Mouse (Mus musculus): ENCODE data around the gene Tmem143. TPM values are rescaled to one million over a fixed set of nuclear protein-coding genes. Genes with fewer than 3 reads are reported as not detected.
A peak's percentile ranks its signal among the peaks of the same experiment; 100 is the strongest.
"Not testable (repeated sequence)": the region's sequence is repeated elsewhere in the genome, so short reads cannot be mapped to it uniquely, and the experiment has no call there.

Gene Tmem143
- total RNA-seq, 1 experiment from 2014 or later, result 5.6 TPM

DNA sequence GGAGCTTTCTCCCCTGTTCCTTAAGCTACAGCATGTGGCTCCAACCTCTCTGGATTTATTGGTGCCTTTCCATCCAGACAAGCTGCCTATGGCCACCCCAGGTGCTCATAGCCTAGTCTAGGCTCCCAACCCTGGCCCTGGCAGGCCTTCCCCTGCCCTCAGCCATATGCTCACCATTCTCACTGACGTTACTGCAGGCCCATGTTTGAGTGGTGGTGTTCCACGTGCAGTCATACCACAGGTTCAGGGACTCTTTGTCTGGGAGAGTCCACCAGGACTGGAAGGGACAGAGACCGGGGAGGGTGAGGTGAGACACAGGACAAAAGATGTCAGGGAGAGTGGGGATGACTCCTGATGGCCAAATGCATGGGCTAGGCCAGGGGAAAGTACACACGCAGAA, 23.0 kb downstream of the Tmem143 start:
- no peak for ATAC-seq (replicated peaks; ENCODE audit: insufficient number of reproducible peaks, low FRiP score, low TSS enrichment, poor library complexity, severe bottlenecking)

DNA sequence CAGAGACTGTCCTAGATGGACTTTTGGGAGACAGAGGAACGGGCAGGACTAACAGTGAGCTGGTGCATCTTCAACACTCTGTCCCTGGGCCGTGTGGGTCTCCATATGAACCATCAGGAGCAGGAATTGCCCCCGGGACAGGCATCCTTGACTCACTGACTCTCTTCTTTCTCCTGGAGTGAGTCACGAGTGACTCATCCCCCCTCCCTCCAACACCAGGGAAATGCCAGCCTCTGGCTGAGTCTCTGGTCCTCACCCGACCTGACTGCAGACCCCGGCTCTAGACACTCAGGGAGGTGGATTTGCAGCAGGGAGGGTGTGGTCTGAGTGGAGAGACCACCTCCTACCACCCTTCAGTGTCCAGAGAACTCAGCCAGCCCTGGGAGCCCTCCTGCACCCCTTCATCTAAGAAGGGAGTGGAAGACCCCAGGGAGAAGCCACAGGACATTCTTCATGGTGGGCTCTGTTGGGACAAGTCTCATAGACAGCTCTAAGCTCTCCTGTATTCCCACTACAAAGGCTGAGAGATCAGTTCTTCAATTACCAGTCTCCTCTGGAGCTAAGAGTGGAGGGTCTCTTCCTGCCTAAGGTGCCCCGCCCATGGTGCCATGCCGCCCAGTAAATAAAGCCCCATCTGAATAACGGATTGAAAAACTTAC, 24.0 kb downstream of the Tmem143 start:
- ATAC-seq (replicated peaks; ENCODE audit: insufficient number of reproducible peaks, low FRiP score, low TSS enrichment, poor library complexity, severe bottlenecking), result no peak

DNA sequence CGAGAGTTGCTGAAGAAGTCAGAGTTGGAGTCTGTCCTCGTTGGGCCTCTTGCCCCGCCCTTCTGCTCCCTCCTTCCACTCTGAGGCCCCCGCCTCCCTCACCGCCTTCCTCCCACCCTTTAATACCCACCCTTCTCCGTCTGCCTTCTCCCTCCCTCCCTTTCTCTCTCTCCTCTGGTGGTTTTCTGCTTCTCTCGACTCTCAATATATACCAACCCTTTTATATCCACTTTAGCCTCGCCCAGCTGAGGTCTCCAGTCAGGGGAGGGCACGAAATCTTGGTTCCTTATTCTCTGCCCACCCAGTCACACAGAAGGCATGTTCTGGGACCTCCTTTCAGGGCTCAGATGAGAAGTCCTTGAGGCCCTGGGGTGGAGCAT, 24.5 kb downstream of the Tmem143 start, which contains the start of gene Emp3:
TSS of gene Emp3 (minus strand) at position 163 of the 380 bp plus-strand sequence.
- ATAC-seq (replicated peaks; ENCODE audit: insufficient number of reproducible peaks, low FRiP score, low TSS enrichment, poor library complexity, severe bottlenecking), result peak; percentile 14

DNA sequence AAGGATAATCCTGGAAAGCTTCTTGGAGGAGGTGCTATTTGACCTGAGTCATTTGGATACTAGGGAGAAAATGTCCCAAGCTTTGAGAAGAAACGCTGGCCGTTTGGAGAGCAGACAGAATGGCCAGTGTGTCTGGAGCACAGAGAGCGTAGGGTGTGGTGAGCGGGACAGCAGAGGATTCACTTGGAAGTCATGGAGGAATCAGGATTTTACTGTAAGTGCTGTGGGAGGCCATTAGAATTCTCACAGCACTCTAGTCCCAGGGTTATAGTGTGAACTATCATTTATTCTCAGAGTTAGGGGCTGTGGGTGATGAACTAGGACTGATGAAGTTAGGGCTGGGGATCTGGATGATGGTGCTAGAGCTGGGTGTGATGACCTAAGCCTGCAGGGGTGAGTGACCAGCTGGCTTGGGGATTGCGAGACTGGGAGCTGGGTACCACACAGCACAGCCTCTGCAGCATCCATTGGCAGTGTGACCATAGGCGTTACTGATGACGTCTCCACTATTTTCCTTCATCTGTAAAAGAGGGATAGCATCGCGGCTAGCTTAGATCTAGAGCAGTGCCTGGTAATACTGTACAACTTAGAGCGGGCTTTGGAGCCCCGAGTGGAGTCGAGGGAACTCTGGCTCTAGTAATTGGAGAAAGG, 25.3 kb downstream of the Tmem143 start:
- no peak for ATAC-seq (replicated peaks; ENCODE audit: insufficient number of reproducible peaks, low FRiP score, low TSS enrichment, poor library complexity, severe bottlenecking)

DNA sequence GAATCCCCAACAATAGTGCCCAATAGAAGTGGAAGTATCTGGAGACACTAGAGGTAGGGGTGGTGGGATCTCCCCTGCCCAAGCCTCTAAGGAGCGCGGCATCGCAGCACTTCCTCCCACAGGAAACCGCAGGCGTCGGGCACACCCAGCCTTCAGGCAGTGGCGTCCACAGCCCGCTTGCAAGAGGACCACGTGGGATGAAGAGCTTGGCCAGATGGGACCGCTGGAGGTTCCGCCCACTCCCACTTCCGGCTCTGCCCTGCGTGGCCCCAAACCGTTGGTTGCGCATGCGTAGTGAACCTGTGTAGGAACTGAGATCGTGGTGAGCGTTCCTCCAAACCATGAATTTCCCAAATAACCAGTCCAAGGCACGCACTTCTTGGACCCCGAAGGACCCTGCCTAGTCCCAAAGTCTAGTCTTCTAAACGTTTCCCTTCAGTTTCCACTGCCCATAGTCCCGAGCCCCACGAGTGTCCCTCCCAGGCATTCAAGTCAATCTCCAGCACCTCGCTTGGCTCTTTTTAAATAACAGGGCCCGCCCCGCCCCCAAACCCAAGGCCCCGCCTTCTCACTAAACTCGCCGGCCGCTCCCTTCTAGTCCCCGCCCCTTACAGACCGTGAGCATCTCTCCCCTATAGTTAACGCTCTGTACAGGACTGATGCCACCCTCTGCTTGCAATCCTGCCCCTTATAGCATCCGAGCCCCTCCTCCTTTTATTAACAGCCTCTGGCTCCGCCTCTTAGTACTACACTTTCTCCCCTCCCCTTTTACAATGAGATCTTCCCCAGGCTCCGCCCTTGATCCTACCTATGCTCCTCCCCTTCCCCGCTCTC, 26.4 kb downstream of the Tmem143 start:
- peak; percentile 74 for ATAC-seq (replicated peaks; ENCODE audit: insufficient number of reproducible peaks, low FRiP score, low TSS enrichment, poor library complexity, severe bottlenecking)

DNA sequence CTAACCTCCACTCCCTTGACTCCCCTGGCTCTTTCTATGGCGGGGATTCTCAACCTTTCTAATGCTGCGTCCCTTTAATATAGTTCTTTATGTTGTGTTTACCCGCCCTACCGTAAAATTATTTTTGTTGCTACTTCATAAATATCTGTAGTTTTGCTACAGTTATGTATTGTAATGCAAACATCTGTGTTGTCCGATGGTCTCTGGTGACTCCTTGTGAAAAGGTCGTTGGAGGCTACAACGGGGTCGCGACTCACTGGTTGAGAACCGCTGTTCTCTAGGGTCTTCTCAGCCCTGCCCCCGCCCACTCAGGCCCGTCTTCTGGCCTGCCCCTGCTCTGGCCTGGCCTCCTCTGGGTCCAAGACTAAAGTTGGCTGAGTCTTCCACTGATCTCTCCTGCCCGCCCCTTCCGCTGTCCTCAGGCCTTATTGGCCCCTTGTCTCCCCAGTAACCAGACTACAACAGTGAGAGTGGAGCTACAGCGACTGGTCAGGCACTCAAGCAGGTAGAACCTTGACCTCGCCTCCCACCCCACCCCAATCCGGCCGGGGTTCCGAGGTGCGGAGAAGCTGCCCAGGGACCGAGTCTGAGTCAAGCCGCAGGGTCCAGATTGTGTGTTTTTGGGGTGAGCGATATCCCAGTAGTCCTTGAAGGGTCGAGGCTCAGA, 27.2 kb downstream of the Tmem143 start, which contains the start of gene Ccdc114:
TSS of gene Ccdc114 (plus strand) at position 311 of the 667 bp plus-strand sequence.
- ATAC-seq (replicated peaks; ENCODE audit: insufficient number of reproducible peaks, low FRiP score, low TSS enrichment, poor library complexity, severe bottlenecking), result peak; percentile 33

DNA sequence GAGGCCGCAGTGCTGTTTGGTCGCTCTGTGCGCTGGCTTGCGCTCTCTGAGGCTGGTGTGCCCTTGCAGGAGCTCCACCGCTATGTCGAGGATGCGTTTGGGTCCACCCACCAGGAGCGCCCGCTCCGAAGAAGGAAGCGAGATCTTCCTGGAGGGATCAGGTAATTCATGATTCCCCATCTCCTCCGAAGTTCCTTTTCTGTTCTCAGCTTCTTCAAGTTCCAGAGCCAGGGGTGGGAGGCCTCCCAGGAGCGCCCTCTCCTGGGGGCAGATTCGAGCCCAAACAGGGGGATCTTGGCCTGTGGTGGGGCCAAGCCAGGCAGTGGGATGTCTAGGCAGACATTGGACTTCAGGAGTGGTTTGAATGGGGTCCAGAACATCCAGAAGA, 27.7 kb downstream of the Tmem143 start:
- no peak for ATAC-seq (replicated peaks; ENCODE audit: insufficient number of reproducible peaks, low FRiP score, low TSS enrichment, poor library complexity, severe bottlenecking)

DNA sequence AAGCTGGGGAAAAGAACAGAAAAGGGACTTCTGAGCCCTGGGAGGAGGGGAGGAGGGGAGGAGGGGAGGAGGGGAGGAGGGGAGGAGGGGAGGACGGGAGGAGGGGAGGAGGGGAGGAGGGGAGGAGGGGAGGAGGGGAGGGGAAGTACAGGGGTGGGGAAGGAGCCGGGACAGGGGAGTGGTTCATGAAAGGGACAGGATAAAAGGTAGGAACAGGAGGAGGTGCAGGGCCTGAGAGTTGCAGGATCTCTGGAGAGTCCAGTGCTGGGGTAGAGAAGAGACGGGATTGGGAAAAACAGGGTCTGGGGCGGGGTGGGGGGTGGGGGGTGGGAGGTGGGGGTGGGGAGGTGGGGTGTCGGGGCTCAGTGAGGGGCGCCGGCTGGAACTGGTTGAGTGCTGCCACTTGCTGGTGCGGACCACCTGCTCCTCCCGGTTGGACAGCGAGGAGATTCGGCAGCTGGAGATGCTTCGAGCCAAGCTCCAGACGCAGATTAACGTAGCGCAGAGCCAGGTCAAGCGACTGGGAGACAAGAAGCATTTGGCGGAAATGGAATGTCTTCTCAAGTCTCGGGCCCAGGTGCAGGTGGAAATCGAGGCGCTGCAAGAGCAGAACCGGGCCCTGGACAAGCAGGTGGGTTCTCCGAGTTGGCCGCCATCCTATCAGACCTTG, 32.0 kb downstream of the Tmem143 start:
- no peak for ATAC-seq (replicated peaks; ENCODE audit: insufficient number of reproducible peaks, low FRiP score, low TSS enrichment, poor library complexity, severe bottlenecking)

DNA sequence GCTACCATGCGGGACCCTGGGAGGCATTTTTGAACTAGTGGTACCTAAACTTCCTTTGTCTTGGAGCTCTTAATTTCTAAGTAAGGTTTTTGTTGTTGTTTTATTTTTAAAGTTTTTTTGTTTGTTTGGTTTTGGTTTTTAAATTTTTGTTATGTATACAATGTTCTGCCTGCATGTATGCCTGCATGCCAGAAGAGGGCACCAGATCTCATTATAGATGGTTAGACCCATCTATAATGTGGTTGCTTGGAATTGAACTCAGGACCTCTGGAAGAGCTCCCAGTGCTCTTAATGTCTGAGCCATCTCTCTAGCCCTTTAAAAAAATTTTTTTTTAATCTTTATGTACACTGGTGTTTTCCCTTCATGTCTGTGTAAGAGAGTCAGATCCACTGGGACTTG, 32.9 kb downstream of the Tmem143 start:
- ATAC-seq (replicated peaks; ENCODE audit: insufficient number of reproducible peaks, low FRiP score, low TSS enrichment, poor library complexity, severe bottlenecking), result no peak

DNA sequence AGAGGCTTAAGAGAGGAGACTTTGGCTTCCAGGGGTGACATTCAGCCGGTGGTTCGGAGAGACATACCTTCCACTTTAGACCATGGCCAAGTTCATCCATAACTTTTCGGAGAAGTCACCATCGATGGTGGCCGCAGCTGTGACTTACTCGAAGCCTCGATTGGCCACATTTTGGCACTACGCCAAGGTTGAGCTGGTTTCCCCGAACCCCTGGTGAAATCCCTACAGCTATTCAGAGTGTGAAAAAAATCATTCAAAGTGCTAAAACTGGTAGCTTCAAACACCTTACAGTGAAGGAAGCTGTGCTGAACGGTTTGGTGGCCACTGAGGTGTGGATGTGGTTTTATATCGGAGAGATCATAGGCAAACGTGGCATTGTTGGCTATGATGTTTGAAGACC, 37.0 kb downstream of the Tmem143 start:
- ATAC-seq (replicated peaks; ENCODE audit: insufficient number of reproducible peaks, low FRiP score, low TSS enrichment, poor library complexity, severe bottlenecking), result not testable (repeated sequence)

DNA sequence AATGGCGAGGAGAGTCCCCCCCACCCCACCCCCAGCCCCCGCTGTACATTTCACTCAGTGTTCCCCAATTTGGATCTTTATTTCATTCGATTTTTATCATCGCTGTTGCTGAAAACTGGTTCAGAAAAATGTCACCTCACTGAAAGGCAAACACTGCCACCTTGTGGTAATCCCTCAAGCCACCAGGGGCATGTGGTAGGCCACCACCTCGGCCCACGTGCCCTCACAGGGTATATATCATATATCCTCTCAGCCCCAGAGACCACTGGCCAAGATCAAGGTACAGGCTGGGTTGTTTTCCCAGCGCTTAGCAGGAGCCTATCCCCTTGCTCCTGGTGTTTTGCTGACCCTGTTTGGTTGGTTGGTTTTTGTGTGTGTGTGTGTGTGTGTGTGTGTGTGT, 38.4 kb downstream of the Tmem143 start:
- peak; percentile 85 for ATAC-seq (replicated peaks; ENCODE audit: insufficient number of reproducible peaks, low FRiP score, low TSS enrichment, poor library complexity, severe bottlenecking)

DNA sequence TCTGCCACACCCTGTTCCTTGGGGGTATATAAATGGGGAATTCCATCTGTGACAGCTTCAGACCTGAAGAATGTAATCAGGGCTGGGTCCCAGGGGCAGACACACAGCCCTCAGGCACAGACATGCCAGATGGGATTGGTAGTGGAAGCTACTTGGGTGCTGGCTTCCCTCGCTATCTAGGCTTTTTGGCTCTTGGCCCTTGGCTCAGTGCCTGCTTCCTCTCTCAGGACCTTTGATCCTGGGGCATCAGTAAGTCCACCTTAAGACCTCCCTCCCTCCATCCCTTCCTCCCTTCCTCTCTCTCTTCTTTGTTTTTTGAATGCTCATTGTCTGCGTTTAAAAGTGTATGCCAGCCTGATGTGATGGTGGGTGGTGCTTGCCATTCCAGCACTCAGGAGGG, 43.1 kb downstream of the Tmem143 start:
- ATAC-seq (replicated peaks; ENCODE audit: insufficient number of reproducible peaks, low FRiP score, low TSS enrichment, poor library complexity, severe bottlenecking), result no peak

DNA sequence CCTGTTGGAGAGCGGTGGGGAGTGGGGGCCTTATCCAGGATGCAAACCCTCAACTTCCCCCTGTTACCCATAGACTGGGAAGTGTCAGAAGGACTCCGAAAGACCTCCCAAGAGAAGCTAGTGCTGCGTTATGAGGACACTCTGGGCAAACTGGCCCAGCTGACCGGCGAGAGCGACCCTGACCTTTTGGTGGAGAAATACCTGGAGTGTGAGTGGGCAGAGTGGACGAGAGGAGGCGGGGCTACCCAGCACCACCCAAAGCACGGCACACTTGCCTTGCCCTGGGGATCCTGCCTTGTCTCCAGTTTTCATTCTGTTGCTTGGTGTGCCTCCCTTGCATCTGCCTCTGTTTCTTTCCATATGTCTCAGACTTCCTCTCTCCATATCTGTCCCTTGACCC, 45.2 kb downstream of the Tmem143 start:
- ATAC-seq (replicated peaks; ENCODE audit: insufficient number of reproducible peaks, low FRiP score, low TSS enrichment, poor library complexity, severe bottlenecking), result no peak

DNA sequence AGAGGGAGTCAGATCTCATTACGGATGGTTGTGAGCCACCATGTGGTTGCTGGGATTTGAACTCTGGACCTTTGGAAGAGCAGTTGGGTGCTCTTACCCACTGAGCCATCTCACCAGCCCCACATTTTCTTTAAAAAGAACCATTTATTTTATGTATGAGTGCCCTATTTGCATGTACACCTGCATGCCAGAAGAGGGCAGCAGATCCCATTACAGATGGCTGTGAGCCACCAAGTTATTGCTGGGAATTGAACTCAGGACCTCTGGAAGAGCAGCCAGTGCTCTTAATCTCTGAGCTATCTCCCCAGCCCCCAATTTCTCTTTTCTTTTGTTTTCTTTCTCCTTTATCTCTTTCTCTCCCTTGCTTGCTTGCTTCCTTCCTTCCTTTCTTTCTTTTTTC, 46.5 kb downstream of the Tmem143 start:
- ATAC-seq (replicated peaks; ENCODE audit: insufficient number of reproducible peaks, low FRiP score, low TSS enrichment, poor library complexity, severe bottlenecking), result not testable (repeated sequence)

DNA sequence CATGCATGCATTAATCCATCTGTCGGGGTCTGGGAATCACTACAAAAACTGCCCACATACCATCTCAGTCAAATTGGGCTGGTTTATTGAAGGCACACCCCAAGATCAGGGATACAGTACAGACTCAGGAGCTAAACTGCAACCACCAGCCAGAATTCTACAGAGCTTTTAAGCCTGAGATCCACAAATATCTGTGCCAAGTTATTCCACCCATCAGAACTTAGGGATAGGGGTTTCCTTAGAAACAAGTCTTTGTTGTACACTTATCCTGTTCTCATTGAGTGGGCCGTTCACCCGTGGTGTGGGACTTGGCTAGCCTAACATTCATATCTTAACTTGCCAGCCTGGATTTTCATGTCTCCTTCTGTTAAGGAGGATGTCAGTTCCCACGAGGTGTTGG, 52.3 kb downstream of the Tmem143 start:
- no peak for ATAC-seq (replicated peaks; ENCODE audit: insufficient number of reproducible peaks, low FRiP score, low TSS enrichment, poor library complexity, severe bottlenecking)

DNA sequence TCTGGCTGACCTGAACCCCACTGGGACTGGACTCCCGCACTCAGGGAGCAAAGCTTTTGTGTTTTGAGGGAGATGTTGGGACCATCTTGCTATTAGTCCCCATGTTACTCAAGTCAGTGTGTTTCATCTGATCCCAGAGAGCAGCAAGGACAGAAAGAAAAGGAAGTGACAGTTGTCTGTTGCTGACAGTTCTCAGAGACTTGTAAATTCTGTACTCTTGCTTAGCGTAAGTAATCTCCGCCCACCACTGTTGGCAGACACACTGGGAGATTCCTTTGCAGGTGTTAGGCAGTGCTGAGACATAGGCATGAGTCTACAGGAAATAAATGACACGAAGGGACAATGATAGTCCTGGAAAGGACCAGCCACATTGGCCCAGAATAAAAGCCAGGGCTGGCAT, 59.9 kb downstream of the Tmem143 start:
- ATAC-seq (replicated peaks; ENCODE audit: insufficient number of reproducible peaks, low FRiP score, low TSS enrichment, poor library complexity, severe bottlenecking), result no peak
